Mouse (Mus musculus) hindbrain, embryonic 16.5 days (tissue): ENCODE measurements at regions not wholly inside any gene's neighbourhood (a gene's known extent, or its start where the extent isn't known, plus 50 kb on each side); places are given as distances from the start of the nearest gene placed in this dataset.
A peak's percentile ranks its signal among the peaks of the same experiment; 100 is the strongest.

Experiments used
- ATAC-seq: fragments of 200-750 bp; cut with Nextera tagmentation; 2 replicates; pipeline ENCODE4 v1.8.0; 2017; ENCODE audit warnings: moderate TSS enrichment, moderate library complexity
- H3K27ac ChIP-seq: fragments of 300-500 bp; sonication (generic); 2 replicates; pipeline ENCODE4 v1.5.1; 2014; ENCODE audit warnings: low read depth, mild to moderate bottlenecking, control low read depth, low read length, moderate library complexity
- H3K27me3 ChIP-seq: fragments of 300-500 bp; sonication (generic); replicated peaks from 2 replicates; pipeline ENCODE4 v1.6.1; 2014; ENCODE audit warnings: low read length; ENCODE audit not compliant: control insufficient read depth, insufficient read depth
- H3K36me3 ChIP-seq: fragments of 300-500 bp; sonication (generic); 2 replicates; pipeline ENCODE4 v1.6.1; 2014; ENCODE audit warnings: mild to moderate bottlenecking, low read length, moderate library complexity, mixed read lengths; ENCODE audit not compliant: control insufficient read depth, insufficient read depth
- H3K4me1 ChIP-seq: fragments of 300-500 bp; sonication (generic); 2 replicates; pipeline ENCODE4 v1.6.1; 2014; ENCODE audit warnings: low read depth, low read length; ENCODE audit not compliant: control insufficient read depth, insufficient read depth
- H3K4me2 ChIP-seq: fragments of 300-500 bp; sonication (generic); 2 replicates; pipeline ENCODE4 v1.6.1; 2014; ENCODE audit warnings: mild to moderate bottlenecking, low read length, control low read depth, moderate library complexity
- H3K4me3 ChIP-seq: fragments of 300-500 bp; sonication (generic); 2 replicates; pipeline ENCODE4 v1.5.1; 2014; ENCODE audit warnings: mild to moderate bottlenecking, low read length, control low read depth, moderate library complexity
- H3K9ac ChIP-seq: fragments of 300-500 bp; sonication (generic); 2 replicates; pipeline ENCODE4 v1.6.1; 2014; ENCODE audit warnings: low read depth, mild to moderate bottlenecking, control low read depth, low read length, moderate library complexity
- H3K9me3 ChIP-seq: fragments of 300-500 bp; sonication (generic); 2 replicates; pipeline ENCODE4 v1.6.1; 2014; ENCODE audit warnings: mild to moderate bottlenecking, low read length, moderate library complexity; ENCODE audit not compliant: control insufficient read depth
- WGBS: fragments of 180-500 bp; shearing (Covaris S2); extraction: QIAGEN DNeasy Blood & Tissue Kit; methylation state at CpG from one replicate; pipeline ENCODE4 v1.1.7; 2014; 5-methylcytosine and 5-hydroxymethylcytosine counted together

GRCm38 (mm10) chr3:123873709-123874108 lies 183.1 kb upstream of the Ndst3 start:
- Histone ChIP-seq H3K4me1 (no peaks in the 10 kb centered on the region), H3K27me3 (no peaks in the 10 kb centered on the region), H3K4me3 (no peak overlapping the region), H3K36me3 (no peaks in the 10 kb centered on the region), H3K9me3 (no peaks in the 10 kb centered on the region), H3K9ac (no peak overlapping the region), H3K4me2 (no peak overlapping the region), H3K27ac (no peak overlapping the region)
- no peak for ATAC-seq
- WGBS = 88% methylated on average over 2 of the region's 2 CpGs

GRCm38 (mm10) chr3:123893691-123894090 lies 203.0 kb upstream of the Ndst3 start:
- no peak for ATAC-seq
- peak overlapping the region; percentile 17; the same call in 1 of the 2 replicates for H3K27ac ChIP-seq
- H3K9me3 ChIP-seq = no peaks in the 10 kb centered on the region
- no peak overlapping the region for H3K4me2 ChIP-seq
- H3K36me3 ChIP-seq = no peaks in the 10 kb centered on the region
- H3K4me3 ChIP-seq = no peak overlapping the region
- H3K27me3 ChIP-seq = no peaks in the 10 kb centered on the region
- WGBS = 21% methylated on average over 3 of the region's 3 CpGs
- H3K4me1 ChIP-seq = no peaks in the 10 kb centered on the region
- H3K9ac ChIP-seq = no peak overlapping the region

- no peaks in the 10 kb centered on the region for H3K36me3 ChIP-seq
- peak overlapping the region; percentile 20; the same call in 1 of the 2 replicates for H3K27ac ChIP-seq
- H3K4me1 ChIP-seq = peaks cover 4% of the 10 kb centered on the region; the same call in 1 of the 2 replicates
- 21% methylated on average over 9 of the region's 9 CpGs for WGBS
- ATAC-seq = peak; percentile 89
- H3K4me3 ChIP-seq = no peak overlapping the region
- H3K4me2 ChIP-seq = peak overlapping the region; percentile 19
- peak overlapping the region; percentile 38 for H3K9ac ChIP-seq
- no peaks in the 10 kb centered on the region for H3K9me3 ChIP-seq
- no peaks in the 10 kb centered on the region for H3K27me3 ChIP-seq
Measured at GRCm38 (mm10) chr3:123905928-123906721, 215.5 kb upstream of the Ndst3 start.

- Histone ChIP-seq H3K9me3 (no peaks in the 10 kb centered on the region), H3K27ac (no peak overlapping the region), H3K4me3 (no peak overlapping the region), H3K4me2 (no peak overlapping the region), H3K36me3 (no peaks in the 10 kb centered on the region), H3K9ac (no peak overlapping the region), H3K4me1 (no peaks in the 10 kb centered on the region), H3K27me3 (no peaks in the 10 kb centered on the region)
- ATAC-seq = no peak
- 62% methylated on average over 3 of the region's 3 CpGs for WGBS
Measured at GRCm38 (mm10) chr3:123918140-123918539, 227.5 kb upstream of the Ndst3 start.

DNA sequence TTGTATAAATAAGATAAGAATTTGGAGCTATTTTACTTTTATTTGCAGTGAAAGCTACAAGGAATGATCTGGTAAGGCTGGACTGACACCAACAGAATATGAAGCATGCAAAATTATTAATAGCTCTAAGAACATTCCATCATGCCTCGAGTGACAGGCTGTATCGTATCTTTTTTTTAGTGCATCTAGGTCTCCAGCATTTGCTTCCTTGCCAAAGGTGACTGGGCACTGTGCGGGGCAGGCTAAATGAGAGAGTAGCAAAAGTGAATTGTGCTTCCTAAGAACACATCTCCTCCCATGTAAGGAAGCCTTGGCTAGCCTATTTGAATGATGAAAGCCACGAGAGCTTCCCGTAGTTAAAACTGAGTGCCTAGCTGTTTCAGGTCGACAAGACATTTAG lies 261.5 kb upstream of the Ndst3 start:
- H3K4me3 ChIP-seq = no peak overlapping the region
- H3K27ac ChIP-seq = no peak overlapping the region
- H3K9ac ChIP-seq = no peak overlapping the region
- 81% methylated on average over 6 of the region's 6 CpGs for WGBS
- H3K9me3 ChIP-seq = no peaks in the 10 kb centered on the region
- no peaks in the 10 kb centered on the region for H3K36me3 ChIP-seq
- H3K4me1 ChIP-seq = no peaks in the 10 kb centered on the region
- ATAC-seq = no peak
- no peak overlapping the region for H3K4me2 ChIP-seq
- no peaks in the 10 kb centered on the region for H3K27me3 ChIP-seq

DNA sequence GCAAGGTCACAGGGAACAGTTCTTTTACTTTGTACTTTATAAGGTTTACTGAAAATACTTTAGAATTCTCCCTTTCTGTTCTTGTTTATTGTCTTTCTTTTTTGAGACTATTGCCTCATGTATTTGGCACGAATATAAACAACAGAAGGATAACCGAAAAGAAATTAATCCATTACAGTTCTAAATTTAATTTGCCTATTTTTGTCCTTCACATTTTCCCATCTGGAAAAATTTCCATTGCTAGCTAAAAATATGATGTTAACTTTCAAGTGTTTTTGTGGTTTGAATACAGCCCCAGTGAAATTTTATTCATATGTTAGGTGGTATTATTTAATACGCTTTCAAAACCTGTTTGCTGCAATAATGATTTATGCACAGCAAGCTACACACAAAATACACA lies 276.7 kb upstream of the Ndst3 start:
- Histone ChIP-seq H3K36me3 (no peaks in the 10 kb centered on the region), H3K27me3 (no peaks in the 10 kb centered on the region), H3K27ac (no peak overlapping the region), H3K4me3 (no peak overlapping the region), H3K9ac (no peak overlapping the region), H3K9me3 (no peaks in the 10 kb centered on the region), H3K4me1 (no peaks in the 10 kb centered on the region), H3K4me2 (no peak overlapping the region)
- WGBS = 90% methylated on average over 3 of the region's 3 CpGs
- ATAC-seq = no peak

DNA sequence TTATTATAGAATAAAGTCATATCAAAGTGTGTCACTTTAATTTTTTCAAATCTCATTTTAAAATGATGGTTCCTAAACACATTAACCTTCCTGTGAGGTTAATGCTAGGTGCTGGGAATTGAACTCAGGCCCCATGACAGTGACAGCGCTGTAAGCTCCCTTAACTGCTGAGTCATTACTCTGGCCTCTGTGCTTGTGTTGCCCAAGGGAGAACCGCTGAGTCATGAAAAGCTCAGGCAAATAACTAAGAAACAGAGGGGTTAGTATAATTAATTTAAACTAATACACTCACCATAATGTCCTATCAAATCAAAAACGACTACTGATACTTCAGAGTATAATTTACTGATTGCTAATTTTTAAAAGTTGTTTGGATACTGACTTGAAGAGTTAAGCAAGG lies 281.7 kb upstream of the Ndst3 start:
- no peaks in the 10 kb centered on the region for H3K4me1 ChIP-seq
- no peak for ATAC-seq

GRCm38 (mm10) chr3:123973806-123974576 lies 283.3 kb upstream of the Ndst3 start:
- H3K9me3 ChIP-seq = no peaks in the 10 kb centered on the region
- no peaks in the 10 kb centered on the region for H3K27me3 ChIP-seq
- H3K27ac ChIP-seq = peak overlapping the region; percentile 35; the same call in 1 of the 2 replicates
- H3K36me3 ChIP-seq = no peaks in the 10 kb centered on the region
- no peak overlapping the region for H3K9ac ChIP-seq
- peak overlapping the region; percentile 24; the same call in 1 of the 2 replicates for H3K4me2 ChIP-seq
- no peak overlapping the region for H3K4me3 ChIP-seq
- no peaks in the 10 kb centered on the region for H3K4me1 ChIP-seq
- WGBS = 60% methylated on average over 16 of the region's 16 CpGs
- peak; percentile 92 for ATAC-seq

More for the DNA sequence above, 281.7 kb upstream of the Ndst3 start:
- Histone ChIP-seq H3K36me3 (no peaks in the 10 kb centered on the region), H3K9me3 (no peaks in the 10 kb centered on the region), H3K4me3 (no peak overlapping the region), H3K9ac (no peak overlapping the region), H3K4me2 (no peak overlapping the region), H3K27ac (no peak overlapping the region), H3K27me3 (no peaks in the 10 kb centered on the region)
- 82% methylated on average over 3 of the region's 3 CpGs for WGBS

GRCm38 (mm10) chr3:123976475-123976874 lies 285.8 kb upstream of the Ndst3 start:
- Histone ChIP-seq H3K4me2 (no peak overlapping the region), H3K27me3 (no peaks in the 10 kb centered on the region), H3K27ac (no peak overlapping the region), H3K4me3 (no peak overlapping the region), H3K4me1 (no peaks in the 10 kb centered on the region), H3K36me3 (no peaks in the 10 kb centered on the region), H3K9ac (no peak overlapping the region), H3K9me3 (no peaks in the 10 kb centered on the region)
- no peak for ATAC-seq
- 70% methylated on average over 3 of the region's 3 CpGs for WGBS
